Mouse (Mus musculus) heart, adult 10 weeks (tissue): ENCODE results near the gene Cryaa. TPM values are rescaled to one million over a fixed set of nuclear protein-coding genes. Genes with fewer than 3 reads are reported as not detected.

Experiments used
- polyA plus RNA-seq: library from polyadenylated mRNA; stranded (reverse); fragments of 350-450 nt; fragmentation: Illumina TruSeq; extraction: RNeasy Lipid Tissue Mini Kit (QIAGEN cat#74804); gene quantifications from one replicate; pipeline ENCODE4 v1.2.3, GENCODE M21; 2014; ENCODE audit warnings: low read depth, low replicate concordance

The Cryaa gene
- polyA plus RNA-seq, result not detected

DNA sequence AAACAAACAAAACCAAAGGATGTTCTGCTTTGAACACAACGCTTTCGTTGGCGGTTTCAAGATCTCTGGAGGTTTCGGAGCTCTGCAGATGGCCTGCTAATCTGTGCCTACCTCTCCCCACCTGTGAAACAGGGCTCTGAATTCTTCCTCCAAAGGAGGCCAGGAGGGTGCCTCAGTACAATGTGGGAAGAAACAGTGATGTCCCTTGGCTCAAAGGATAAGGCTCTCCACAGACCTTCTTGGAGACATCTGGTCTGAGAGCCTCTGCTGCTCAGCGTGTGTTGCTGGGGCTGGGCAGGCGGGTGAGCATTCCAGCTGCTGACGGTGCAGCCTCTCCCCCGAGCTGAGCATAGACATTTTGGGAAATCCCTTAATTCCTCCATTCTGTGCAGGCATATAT, at the start of gene Cryaa:
Gene Cryaa (plus strand): TSS at position 301 of the 400 bp plus-strand sequence.

DNA sequence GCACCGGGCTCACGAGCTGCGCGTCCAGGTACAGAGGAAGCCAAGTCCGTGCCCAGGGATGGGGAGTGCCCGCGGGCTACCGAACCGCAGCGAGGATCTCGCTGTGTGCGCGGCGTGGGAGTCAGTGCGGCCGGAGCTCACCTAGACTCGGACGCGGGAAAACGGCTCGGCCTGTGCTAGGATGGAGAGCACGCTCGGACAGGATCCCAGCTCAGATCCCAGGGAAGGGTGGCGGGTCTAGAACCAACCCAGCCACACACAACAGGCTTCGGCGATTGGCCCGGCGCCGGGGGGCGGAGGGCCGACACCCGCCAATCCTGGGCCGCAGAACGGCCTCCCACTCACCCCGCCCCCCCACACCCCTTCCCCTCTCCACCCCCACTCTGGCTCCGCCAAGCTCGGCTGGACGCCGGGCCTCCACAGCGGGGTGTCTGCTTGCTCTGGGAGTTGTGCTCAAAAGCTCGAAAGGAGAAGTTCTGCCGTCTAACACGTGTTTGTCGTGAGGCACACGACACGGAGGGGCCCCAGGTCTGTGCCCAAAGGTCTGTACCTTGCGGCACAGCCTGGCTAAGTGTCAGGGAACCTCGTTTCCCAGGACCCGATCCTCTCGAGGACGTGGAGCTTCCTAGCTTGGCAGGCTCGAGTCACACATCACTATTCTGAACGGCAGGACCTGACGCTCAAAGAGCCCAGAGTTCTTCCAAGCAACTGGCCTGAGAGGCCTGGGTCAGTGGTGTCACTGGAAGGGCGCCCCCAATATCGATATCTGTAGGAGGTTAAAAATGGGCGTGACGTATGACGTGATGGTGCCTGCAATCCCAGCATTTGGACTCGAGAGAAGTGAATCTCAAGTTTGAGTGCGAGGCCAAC, 40.4 kb upstream of the Cryaa start, which contains the start of gene Cbs:
Gene Cbs (minus strand): TSS at position 297 of the 870 bp plus-strand sequence.

DNA sequence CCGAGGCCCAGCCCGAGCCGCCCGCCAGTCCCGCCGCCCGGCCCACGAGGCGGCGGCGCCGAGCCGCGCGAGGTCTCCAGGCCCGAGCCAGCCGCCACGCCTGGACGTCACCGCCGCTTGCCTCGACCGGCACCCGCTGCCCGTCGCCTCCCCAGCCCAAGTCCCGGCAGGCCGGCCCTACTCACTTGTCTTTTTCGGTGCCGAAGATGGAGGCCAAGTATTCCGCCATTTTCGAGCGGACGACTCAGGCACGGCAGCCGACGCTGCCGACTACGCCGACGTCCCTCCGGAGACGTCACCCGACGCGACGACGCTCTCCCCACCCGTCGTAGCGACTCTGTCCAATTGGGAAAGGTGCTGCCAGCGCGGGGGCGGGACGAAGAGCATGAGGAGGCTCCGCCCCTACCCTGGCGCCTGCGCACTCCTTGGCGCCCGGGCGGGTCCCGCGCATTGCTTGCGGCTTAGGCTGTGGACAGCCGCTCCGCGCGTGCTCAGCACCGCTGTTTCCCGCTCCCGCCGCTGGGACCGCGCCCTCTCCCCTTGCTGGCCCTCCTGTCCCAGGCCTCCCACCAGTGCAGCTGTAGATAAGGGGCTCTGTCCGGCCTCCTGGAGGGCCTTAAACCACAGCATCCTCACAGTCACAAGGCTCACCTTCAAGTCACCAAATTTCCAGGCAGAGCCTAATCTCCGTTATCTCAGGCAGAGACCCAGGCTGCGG, 19.0 kb upstream of the Cryaa start, which contains the start of gene U2af1:
Gene U2af1 (minus strand): TSS at position 425 of the 718 bp plus-strand sequence.

Other genes with a start within 250 kb of the Cryaa start
- gene Wdr4, start 157.8 kb upstream of the Cryaa start, polyA plus RNA-seq, result 11.1 TPM
- gene Ndufv3, start 157.7 kb upstream of the Cryaa start, polyA plus RNA-seq, result 1,028 TPM
- gene Pknox1, start 113.1 kb upstream of the Cryaa start, polyA plus RNA-seq, result 10.4 TPM
- gene Cbs, start 40.6 kb upstream of the Cryaa start, polyA plus RNA-seq, result 0.99 TPM
- gene U2af1, start 18.9 kb upstream of the Cryaa start, polyA plus RNA-seq, result 85.5 TPM
- 27.4 TPM for gene Sik1, start 178.0 kb downstream of the Cryaa start, polyA plus RNA-seq